Mouse (Mus musculus) testis, postnatal 14 days (tissue): Measurements from ENCODE around the gene Vmn1r4.

ENCODE experiments used
- DNase-seq: peaks from one replicate; pipeline ENCODE4 v3.0.0; 2021; ENCODE audit warnings: low spot score

Gene Vmn1r4

GRCm38 (mm10) chr6:56916279-56916678 is 7.5 kb upstream of the Vmn1r4 start:
- DNase-seq: no peak

DNA sequence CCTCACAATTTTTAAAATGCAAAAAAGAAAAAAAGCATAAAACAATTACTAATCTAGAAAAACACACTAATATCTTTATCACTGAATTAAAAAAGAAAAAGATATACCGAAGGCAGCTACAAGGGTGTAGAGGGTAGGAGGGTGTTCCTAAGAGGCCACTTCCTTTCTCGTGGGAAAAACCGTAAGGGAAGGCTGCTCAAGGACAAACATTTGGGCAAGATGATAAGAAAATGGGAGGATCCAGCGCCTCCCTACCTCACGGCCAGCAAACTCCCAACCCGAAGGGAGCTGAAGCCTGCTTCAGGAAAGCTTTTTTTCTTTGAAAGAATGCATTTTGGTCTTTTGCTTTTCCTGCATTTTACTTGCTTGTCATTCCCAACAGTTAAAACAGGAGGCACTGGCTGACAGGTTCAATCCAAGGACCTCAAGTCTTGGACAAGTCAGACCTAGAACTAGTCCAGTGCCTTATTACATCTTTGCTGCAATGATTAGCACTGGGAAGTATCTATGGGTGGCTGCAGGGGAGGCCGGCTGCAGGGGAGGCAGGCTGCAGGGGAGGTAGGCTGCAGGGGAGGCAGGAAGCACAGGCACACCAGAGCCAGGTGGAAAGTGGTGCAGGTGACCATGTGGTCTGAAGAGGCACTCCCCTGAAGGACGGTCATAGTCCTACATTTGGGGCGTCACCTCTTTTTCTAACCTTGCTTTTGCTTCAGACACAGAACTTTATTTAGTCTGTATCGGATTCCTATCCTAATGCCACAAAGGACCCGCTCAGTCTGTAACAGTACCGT is 6.0 kb upstream of the Vmn1r4 start:
- DNase-seq: peak; percentile 78

- DNase-seq: no peak
Measured at GRCm38 (mm10) chr6:56919330-56920044, 4.3 kb upstream of the Vmn1r4 start.

DNA sequence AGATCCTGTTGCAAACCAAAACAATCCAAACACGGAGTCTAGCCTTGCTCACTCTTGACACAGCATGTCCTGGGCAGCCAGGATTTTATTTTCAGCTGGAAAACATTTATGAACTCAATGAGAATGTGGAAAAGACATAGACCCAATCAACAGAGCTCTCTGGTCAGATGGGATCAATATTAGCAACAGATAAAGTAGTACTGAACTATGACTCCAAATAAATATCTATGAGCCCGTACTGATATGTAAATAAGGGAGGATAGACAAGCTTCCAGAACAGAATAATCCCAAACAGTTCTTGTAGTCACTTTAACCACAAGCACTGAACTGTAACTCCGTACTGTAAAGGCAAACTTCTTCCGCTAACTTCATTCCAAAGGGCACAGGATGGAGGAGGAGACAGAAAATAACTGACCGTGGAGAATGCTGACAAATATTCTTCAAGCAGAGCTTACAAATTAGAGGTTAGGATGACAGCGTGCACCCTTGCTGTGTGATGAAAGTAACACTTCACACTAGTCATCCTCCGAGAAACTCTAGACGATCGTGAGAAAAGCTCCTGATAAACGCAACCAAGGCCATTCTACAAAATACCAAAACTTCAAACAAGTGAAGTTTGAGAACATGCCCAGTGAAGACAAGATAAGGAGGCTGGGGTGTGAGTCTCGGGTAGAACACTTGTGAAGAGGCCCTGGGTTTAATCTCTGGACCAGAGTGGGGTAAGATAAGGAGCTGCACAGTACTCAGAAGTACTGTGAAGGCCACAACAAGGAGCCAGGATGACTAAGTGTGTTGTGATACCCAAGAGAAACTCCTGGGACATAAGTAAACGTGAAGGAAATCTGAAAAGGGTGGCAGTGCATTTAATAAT is 3.4 kb upstream of the Vmn1r4 start:
- DNase-seq: peak; percentile 64

- DNase-seq: no peak
Measured at GRCm38 (mm10) chr6:56923331-56923725, 487 bp upstream of the Vmn1r4 start.

DNA sequence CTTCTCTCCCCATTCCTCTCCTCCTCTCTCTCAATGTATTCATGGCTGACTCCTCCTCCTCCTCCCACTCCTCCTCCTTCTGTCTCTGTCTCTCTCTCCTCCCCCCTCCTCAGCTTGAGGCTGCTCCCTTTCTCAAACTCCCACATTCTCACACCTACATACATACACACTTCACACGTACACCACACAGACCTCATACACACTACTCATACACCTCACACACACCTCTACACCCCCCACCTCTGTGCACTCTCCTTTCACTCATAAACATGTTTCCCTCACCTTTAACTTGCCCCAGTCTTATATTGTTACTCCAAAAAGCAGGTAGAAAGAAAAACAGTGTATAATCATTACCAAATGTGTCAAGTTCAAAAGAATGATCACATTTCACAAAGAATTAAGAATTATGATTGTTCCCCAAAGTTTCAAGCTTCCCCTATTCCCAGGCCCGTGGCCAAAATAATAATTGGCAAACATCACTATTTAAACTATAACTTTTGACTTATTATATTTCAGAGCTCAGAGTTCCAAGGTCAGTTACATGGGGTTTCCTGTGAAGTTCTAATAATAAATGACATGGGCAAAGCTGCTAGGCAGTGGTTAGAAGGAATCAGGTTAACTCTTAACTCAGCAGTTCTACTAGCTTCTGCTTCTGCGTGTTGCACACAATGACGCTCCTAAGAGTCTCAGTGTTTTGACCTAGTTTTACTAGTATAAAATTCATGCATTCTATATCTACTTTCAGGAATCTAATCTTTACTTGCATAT is 8.0 kb downstream of the Vmn1r4 start:
- DNase-seq: no peak

GRCm38 (mm10) chr6:56932464-56932863 is 8.6 kb downstream of the Vmn1r4 start:
- DNase-seq: no peak

- DNase-seq: no peak
Measured at GRCm38 (mm10) chr6:56934366-56934765, 10.6 kb downstream of the Vmn1r4 start.

DNA sequence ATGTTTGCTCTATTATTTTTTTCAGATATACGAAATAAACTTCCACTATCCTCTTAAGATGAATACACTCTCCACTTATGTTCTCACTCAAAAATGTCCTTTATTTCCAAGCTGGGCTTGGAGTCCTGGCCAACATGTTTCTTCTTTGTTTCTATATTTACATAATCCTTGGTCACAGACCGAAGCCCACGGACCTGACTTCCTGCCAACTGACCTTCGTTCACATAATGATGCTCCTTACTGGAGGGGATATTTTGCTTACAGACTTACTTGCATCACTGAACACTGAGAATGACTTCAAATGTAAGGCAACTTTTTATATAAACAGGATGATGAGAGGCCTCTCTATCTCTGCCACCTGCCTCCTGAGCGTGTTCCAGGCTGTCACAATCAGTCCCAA is 32.6 kb downstream of the Vmn1r4 start:
- no peak for DNase-seq

- DNase-seq: no peak
Measured at GRCm38 (mm10) chr6:56969973-56970372, 46.2 kb downstream of the Vmn1r4 start, which contains the start of gene Vmn1r5. Vmn1r5 (plus strand) TSS chr6:56970273.

- no peak for DNase-seq
Measured at GRCm38 (mm10) chr6:56996943-56997342, 73.1 kb downstream of the Vmn1r4 start, which contains the start of gene Vmn1r6. Vmn1r6 (plus strand) TSS chr6:56997243.
